Mouse (Mus musculus) myocyte (in vitro differentiated cells): ENCODE results near the gene Traf3. TPM values are rescaled to one million over a fixed set of nuclear protein-coding genes. Genes with fewer than 3 reads are reported as not detected.

Experiments
- H3K27me3 ChIP-seq: one replicate; pipeline ENCODE4 v1.6.1; 2011; ENCODE audit not compliant: control insufficient read depth, insufficient read depth, insufficient read length
- H3K36me3 ChIP-seq: one replicate; pipeline ENCODE4 v1.6.1; 2011; ENCODE audit not compliant: control insufficient read depth, insufficient read depth
- H3K4me2 ChIP-seq: one replicate; pipeline ENCODE4 v1.6.1; 2011; ENCODE audit warnings: low read depth, control low read depth
- H3K4me3 ChIP-seq: one replicate; pipeline ENCODE4 v1.5.1; 2011; ENCODE audit warnings: mild to moderate bottlenecking, control low read depth, moderate library complexity
- H3K79me2 ChIP-seq: one replicate; pipeline ENCODE4 v1.6.1; 2011; ENCODE audit not compliant: control insufficient read depth, insufficient read depth
- H3ac ChIP-seq: one replicate; pipeline ENCODE4 v1.6.1; 2011; ENCODE audit not compliant: control insufficient read depth, insufficient read length
- CEBPB ChIP-seq: IDR thresholded peaks from 2 replicates; pipeline ENCODE4 v1.6.1; 2011; ENCODE audit warnings: mild to moderate bottlenecking, moderate library complexity; ENCODE audit not compliant: poor library complexity, insufficient read depth, severe bottlenecking
- E2F4 ChIP-seq: IDR thresholded peaks from one replicate; pipeline ENCODE4 v1.6.1; 2011; ENCODE audit warnings: mild to moderate bottlenecking, control low read depth, moderate library complexity; ENCODE audit not compliant: insufficient read depth
- MAX ChIP-seq: IDR thresholded peaks from one replicate; pipeline ENCODE4 v1.6.1; 2011; ENCODE audit warnings: low read depth, mild to moderate bottlenecking, control low read depth
- MYOD1 ChIP-seq, 3 experiments: IDR thresholded peaks; one replicate each; pipeline ENCODE4 v1.6.1; 2011; ENCODE audit warnings: control low read depth in 2 of 3, low read depth in 2 of 3, mild to moderate bottlenecking in 2 of 3, moderate library complexity in 1 of 3; ENCODE audit not compliant: insufficient read length in 2 of 3, control insufficient read depth in 1 of 3
- MYOG ChIP-seq, 3 experiments: IDR thresholded peaks; one replicate each; pipeline ENCODE4 v1.6.1; 2011; ENCODE audit warnings: control low read depth in 2 of 3, low read depth in 2 of 3, mild to moderate bottlenecking in 2 of 3; ENCODE audit not compliant: insufficient read length in 2 of 3, control insufficient read depth in 1 of 3, insufficient read depth in 1 of 3
- POLR2A ChIP-seq: IDR thresholded peaks from one replicate; pipeline ENCODE4 v1.6.1; 2011; ENCODE audit warnings: low read depth, mild to moderate bottlenecking, control low read depth, moderate library complexity; ENCODE audit not compliant: insufficient read length
- POLR2AphosphoS2 ChIP-seq: IDR thresholded peaks from one replicate; pipeline ENCODE4 v1.6.1; 2011; ENCODE audit warnings: low read depth, control low read depth; ENCODE audit not compliant: insufficient read length
- REST ChIP-seq: IDR thresholded peaks from one replicate; pipeline ENCODE4 v1.6.1; 2011; ENCODE audit warnings: mild to moderate bottlenecking, control low read depth, moderate library complexity; ENCODE audit not compliant: insufficient read depth, insufficient read length
- SRF ChIP-seq: IDR thresholded peaks from one replicate; pipeline ENCODE4 v1.6.1; 2011; ENCODE audit warnings: low read depth; ENCODE audit not compliant: control insufficient read depth, insufficient read length
- TCF12 ChIP-seq: IDR thresholded peaks from one replicate; pipeline ENCODE4 v1.6.1; 2011; ENCODE audit warnings: mild to moderate bottlenecking, control low read depth; ENCODE audit not compliant: poor library complexity, insufficient read depth, severe bottlenecking
- TCF3 ChIP-seq: IDR thresholded peaks from one replicate; pipeline ENCODE4 v1.6.1; 2011; ENCODE audit warnings: low read depth, control low read depth; ENCODE audit not compliant: insufficient read length
- USF1 ChIP-seq: IDR thresholded peaks from one replicate; pipeline ENCODE4 v1.6.1; 2011; ENCODE audit warnings: low read depth, mild to moderate bottlenecking, control low read depth, moderate library complexity
- polyA plus RNA-seq: library from polyadenylated mRNA; unstranded; fragments of >200 nt; fragmentation: generic; extraction: Trizol; gene quantifications from one replicate; pipeline ENCODE4 v1.2.1, GENCODE M21; 2012; ENCODE audit warnings: missing spikeins

The Traf3 gene
- polyA plus RNA-seq, 1 experiment, result 8.7 TPM

DNA sequence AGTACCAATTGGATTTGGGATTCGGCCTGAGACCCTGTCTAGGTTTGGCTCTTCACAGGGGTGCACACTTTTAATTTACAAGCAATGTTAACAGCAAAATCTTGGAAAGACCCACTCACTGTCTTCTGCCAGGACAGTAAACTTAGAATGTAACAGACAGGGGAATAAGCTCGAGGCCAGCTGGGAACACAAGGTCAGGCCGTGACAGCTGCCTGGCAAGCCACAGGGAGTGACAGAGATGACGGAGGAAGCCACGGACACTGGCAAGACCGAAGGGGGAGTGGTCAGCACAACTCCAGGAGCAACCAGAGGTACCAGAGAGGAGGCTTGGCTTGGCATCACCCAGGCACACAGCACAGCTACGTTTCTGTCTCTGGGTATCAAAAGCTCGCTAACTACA lies 140.7 kb downstream of the Traf3 start:
- H3K36me3 ChIP-seq, result peaks cover 41% of the 10 kb centered on the region
- no peaks in the 10 kb centered on the region for H3K79me2 ChIP-seq
- H3K4me3 ChIP-seq, result no peak overlapping the region
- no peak overlapping the region for H3K4me2 ChIP-seq
- no peaks in the 10 kb centered on the region for H3K27me3 ChIP-seq
- no peak overlapping the region for H3ac ChIP-seq
- TF ChIP-seq REST (no peak), POLR2A (no peak), TCF3 (no peak), MAX (no peak), MYOG (IDR thresholded peaks at IDR 0.05; ENCODE audit: control insufficient read depth in 1 of 3, insufficient read depth in 1 of 3, insufficient read length in 2 of 3, low read depth in 2 of 3) (peak in 2 of 3 experiments; percentile 47 to 84), MYOD1 (IDR thresholded peaks at IDR 0.05; ENCODE audit: control insufficient read depth in 1 of 3, insufficient read length in 2 of 3, low read depth in 2 of 3) (peak in 2 of 3 experiments; percentile 33 to 78)

- no peak overlapping the region for H3K4me2 ChIP-seq
- no peak overlapping the region for H3K4me3 ChIP-seq
- H3K36me3 ChIP-seq, result peaks cover 33% of the 10 kb centered on the region
- H3ac ChIP-seq, result no peak overlapping the region
- H3K79me2 ChIP-seq, result no peaks in the 10 kb centered on the region
- no peaks in the 10 kb centered on the region for H3K27me3 ChIP-seq
- TF ChIP-seq USF1 (no peak), POLR2AphosphoS2 (no peak), POLR2A (no peak), MYOG (IDR thresholded peaks at IDR 0.05; ENCODE audit: control insufficient read depth in 1 of 3, insufficient read depth in 1 of 3, insufficient read length in 2 of 3, low read depth in 2 of 3) (no peak), MAX (no peak), E2F4 (no peak), TCF3 (no peak), TCF12 (no peak), MYOD1 (IDR thresholded peaks at IDR 0.05; ENCODE audit: control insufficient read depth in 1 of 3, insufficient read length in 2 of 3, low read depth in 2 of 3) (no peak), CEBPB (no peak)
Observed at GRCm38 (mm10) chr12:111309256-111309655, 143.1 kb downstream of the Traf3 start.

DNA sequence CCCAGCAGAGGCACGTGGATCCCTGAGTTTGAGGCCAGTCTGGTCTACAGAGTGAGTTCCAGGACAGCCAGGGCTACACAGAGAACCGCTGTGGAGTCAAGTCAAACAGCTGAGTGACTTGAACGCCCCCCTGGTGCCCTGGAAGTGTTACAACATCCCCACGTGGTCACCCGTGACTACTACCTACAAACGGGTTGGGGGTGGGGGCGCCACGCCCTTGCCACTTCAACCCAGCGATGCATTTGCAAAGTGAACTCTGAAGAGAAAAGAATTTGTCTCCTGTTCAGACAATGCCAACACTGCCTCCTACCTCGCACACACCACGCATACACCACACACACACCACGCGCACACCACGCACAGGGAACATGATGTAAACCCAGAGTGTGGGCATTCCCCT lies 143.8 kb downstream of the Traf3 start:
- no peak for TF ChIP-seq MAX
- no peak for TF ChIP-seq TCF3
- no peak for TF ChIP-seq SRF
- TF ChIP-seq E2F4, result no peak
- TF ChIP-seq REST, result no peak
- TF ChIP-seq POLR2A, result no peak
- TF ChIP-seq TCF12, result no peak
- no peak overlapping the region for H3K4me2 ChIP-seq
- no peak overlapping the region for H3K4me3 ChIP-seq
- H3ac ChIP-seq, result no peak overlapping the region
- H3K36me3 ChIP-seq, result peaks cover 29% of the 10 kb centered on the region
- H3K27me3 ChIP-seq, result no peaks in the 10 kb centered on the region
- no peaks in the 10 kb centered on the region for H3K79me2 ChIP-seq

GRCm38 (mm10) chr12:111311775-111312174 lies 145.6 kb downstream of the Traf3 start:
- Histone ChIP-seq H3ac (no peak overlapping the region), H3K27me3 (no peaks in the 10 kb centered on the region), H3K79me2 (no peaks in the 10 kb centered on the region), H3K4me3 (no peak overlapping the region), H3K4me2 (no peak overlapping the region), H3K36me3 (peaks cover 31% of the 10 kb centered on the region)
- TF ChIP-seq POLR2A (no peak), CEBPB (no peak)

DNA sequence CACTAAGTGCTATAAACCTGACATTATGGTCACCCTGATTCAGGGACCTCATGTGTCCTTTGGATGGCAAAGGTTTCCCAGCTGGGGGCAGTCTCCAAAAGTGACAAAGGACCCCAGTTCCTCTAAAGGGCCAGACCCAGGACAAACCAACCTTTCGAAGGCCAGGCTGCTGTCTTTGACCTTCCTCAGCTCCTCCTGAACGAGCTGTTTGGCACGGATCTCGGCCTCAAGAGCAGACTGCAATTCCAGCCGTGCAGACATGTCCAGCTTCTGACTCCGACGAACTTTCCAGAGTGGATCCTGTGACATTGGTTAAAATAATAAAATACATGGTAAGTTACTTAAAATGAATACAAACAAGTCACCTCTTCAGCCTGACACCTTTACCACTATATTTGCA lies 148.1 kb downstream of the Traf3 start:
- Histone ChIP-seq H3K4me3 (no peak overlapping the region), H3K79me2 (no peaks in the 10 kb centered on the region), H3K4me2 (no peak overlapping the region), H3ac (no peak overlapping the region), H3K27me3 (no peaks in the 10 kb centered on the region), H3K36me3 (peaks cover 41% of the 10 kb centered on the region)
- TF ChIP-seq MYOD1 (IDR thresholded peaks at IDR 0.05; ENCODE audit: control insufficient read depth in 1 of 3, insufficient read length in 2 of 3, low read depth in 2 of 3), result no peak
- TF ChIP-seq MYOG (IDR thresholded peaks at IDR 0.05; ENCODE audit: control insufficient read depth in 1 of 3, insufficient read depth in 1 of 3, insufficient read length in 2 of 3, low read depth in 2 of 3), result no peak
- TF ChIP-seq USF1, result no peak
- TF ChIP-seq POLR2AphosphoS2, result no peak
- TF ChIP-seq TCF3, result no peak
- no peak for TF ChIP-seq CEBPB
- TF ChIP-seq POLR2A, result no peak
- TF ChIP-seq MAX, result no peak
- TF ChIP-seq E2F4, result no peak

Other genes with a start within 250 kb of the Traf3 start
- 11.5 TPM for gene Ankrd9, start 187.3 kb upstream of the Traf3 start, polyA plus RNA-seq
- 9.4 TPM for gene Rcor1, start 127.0 kb upstream of the Traf3 start, polyA plus RNA-seq
- gene 4930595D18Rik, start 18.1 kb downstream of the Traf3 start, polyA plus RNA-seq, result not detected
- 0.13 TPM for gene Amn, start 104.7 kb downstream of the Traf3 start, polyA plus RNA-seq
- 43.2 TPM for gene Cdc42bpb, start 211.3 kb downstream of the Traf3 start, polyA plus RNA-seq
- gene Lbhd2, start 240.4 kb downstream of the Traf3 start, polyA plus RNA-seq, result not detected